Mouse (Mus musculus): ENCODE results near the gene Hba-a1. TPM values are rescaled to one million over a fixed set of nuclear protein-coding genes. Genes with fewer than 3 reads are reported as not detected.
"Not testable (repeated sequence)": the region's sequence is repeated elsewhere in the genome, so short reads cannot be mapped to it uniquely, and the experiment has no call there.

Hba-a1 gene
- total RNA-seq (2021) = 1,000 to 10,000 TPM; 3,856 to 4,787 TPM
- long read RNA-seq, experiment 1, transcript Hba-a1-201 (3 exons, 699 nt) = major isoform, 2,849 of 3,006 reads
- long read RNA-seq, experiment 1, transcript Hba-a1-202 (2 exons, 494 nt) = minor isoform, 57 of 3,006 reads
- long read RNA-seq, experiment 1, partial matches to known transcripts = 4 of 3,006 reads
- long read RNA-seq, experiment 1, other reads (novel, unspliced or antisense) = 96 of 3,006 reads
- long read RNA-seq, experiment 2, transcript Hba-a1-201 (3 exons, 699 nt) = major isoform, 1,648 of 1,668 reads
- long read RNA-seq, experiment 2, transcript Hba-a1-202 (2 exons, 494 nt) = minor isoform, 17 of 1,668 reads
- long read RNA-seq, experiment 2, partial matches to known transcripts = 0 of 1,668 reads
- long read RNA-seq, experiment 2, other reads (novel, unspliced or antisense) = 3 of 1,668 reads

DNA sequence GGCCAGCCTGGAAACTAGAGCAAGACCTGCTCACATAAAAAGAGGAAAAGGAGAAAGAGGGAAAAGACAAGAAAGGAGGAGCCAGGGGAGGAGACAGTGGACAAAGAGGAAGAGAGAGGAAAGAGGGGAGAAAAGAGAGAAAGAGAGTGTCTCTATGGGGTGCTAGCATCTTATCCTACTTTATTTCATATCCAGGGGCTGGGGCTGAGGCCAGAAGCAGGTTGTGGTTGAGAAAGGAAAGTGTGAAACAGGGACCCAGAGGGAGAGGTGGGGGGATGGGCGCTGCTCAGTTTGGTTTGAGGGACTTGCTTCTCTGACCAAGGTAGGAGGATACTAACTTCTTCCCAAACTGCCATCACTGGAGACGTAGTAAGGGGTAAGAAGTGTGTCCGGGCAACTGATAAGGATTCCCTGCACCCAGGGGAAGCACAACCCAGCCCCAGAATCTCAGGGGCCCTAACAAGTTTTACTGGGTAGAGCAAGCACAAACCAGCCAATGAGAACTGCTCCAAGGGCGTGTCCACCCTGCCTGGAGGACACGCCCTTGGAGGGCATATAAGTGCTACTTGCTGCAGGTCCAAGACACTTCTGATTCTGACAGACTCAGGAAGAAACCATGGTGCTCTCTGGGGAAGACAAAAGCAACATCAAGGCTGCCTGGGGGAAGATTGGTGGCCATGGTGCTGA, at the start of gene Hba-a1:
Gene Hba-a1 (plus strand): TSS at position 421 of the 687 bp plus-strand sequence.
- not testable (repeated sequence) for DNase-seq

DNA sequence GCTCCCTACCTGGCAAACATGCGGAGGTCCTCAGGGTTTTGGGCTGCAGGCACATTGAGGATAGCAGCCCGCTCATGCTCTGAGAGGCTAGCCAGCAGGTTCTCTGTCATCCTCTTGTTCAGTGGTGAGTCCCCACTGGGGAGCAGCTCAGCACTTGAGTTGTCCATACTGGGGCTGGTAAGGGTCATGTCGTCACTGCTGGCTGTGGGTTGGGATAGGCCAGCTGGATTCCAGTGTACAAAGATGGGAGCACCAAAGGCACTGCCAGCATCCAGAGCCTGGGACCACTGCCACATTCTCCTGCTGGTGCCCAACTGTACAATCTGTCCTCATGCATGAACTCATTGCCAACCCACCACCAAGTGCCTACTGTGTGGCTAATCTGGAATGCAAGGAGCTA, 49.4 kb upstream of the Hba-a1 start:
- DNase-seq = no peak

DNA sequence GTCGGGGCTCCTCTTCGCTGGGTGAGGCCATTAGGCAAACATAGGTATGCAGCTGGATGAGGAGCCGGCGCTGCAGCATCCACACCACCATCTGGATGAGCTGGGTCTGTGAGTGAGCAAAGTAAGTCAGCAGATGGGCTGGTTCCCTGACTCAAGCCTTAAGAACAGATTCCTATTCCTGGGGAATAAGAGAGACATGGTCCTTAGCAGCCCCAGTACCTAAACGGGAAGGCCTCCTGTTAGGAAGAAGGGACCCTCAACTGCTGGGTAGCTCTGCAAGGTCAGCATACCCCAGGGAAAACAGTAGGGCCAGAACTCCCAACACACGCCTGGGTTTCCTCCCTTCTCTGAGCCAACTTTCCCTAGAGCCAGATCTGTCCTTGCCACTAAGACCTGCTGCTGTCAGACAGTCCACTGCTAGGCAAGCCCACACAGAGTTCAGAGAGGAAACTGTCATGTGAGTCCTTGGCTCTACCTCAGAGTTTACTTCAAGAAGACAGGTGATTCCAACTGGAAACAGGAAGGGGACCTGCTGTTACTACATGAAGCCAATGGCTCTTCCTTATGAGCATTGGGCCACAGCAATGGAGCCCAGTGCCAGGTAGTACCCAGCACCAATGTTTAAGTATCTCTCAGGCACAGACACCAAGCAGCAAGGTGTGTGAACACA, 48.4 kb upstream of the Hba-a1 start:
- no peak for DNase-seq

DNA sequence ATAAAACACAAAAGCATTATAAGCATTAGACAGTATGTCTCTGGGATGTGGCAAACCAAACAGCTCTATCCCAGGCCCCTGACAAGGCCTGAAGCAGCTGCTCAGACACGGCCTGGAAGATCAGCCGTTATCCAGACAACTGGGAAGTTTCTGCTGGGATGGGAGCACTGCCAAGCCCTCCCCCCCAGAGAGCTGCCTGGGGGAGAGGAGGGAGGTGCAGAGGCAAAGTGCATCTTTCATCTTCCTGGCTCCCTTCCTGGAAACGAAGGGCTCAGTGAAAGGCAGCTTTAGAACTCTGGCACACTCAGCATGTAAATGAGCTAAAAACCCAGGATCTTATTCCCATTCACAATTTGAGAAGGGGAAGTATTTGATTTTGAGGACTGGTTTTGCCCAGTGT, 47.7 kb upstream of the Hba-a1 start:
- peak; percentile 85 for DNase-seq

DNA sequence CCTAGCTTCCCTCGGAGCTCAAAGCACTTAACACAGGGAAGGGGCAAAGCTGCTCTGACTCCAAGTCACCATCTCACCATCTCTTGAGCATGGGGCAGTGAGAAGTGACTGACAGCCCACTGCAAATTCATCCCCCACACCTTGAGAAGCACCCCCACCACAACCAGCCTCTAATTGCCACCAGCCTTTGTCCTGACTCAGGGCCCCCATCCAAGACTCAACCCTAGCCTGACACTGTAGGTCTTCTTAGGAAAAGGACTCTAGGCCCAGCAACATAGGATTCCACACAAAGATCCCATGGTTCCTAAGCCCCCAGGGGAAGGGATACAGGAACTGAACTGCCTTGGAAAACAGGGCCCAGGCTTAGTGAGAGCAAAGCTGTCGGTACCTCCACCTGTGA, 47.2 kb upstream of the Hba-a1 start:
- DNase-seq = no peak

DNA sequence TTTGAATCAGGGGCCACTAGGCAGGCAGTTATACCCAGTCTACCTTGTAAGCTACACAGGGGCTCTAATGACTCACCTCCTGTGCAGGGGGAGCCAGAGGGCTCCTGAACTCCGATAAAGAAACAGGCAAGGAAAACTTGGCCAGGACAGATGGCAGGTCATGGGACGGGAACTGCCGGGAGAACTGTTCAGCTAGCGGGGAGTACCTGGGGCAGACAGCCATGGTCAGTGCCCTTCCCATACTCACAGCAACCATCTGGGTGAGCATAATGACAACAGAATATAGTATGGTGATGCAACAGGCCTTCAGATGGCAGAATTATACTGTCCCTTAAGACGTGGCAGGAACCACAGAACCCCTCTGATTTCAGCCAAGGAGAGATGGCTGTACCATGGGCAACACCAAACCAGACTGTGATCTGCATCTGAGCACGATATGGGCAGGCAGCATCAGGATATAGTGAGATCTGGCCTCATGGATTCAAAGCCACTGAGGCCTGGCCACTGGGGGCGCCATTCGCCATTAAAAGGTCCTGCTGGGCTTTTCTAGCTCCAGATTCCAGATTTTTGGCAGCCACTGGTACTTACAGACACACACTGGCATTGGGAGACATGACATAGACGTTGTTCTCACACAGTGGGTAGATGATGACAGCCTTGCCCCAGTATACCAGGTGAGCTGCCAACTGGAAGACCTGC, 46.5 kb upstream of the Hba-a1 start:
- DNase-seq = peak; percentile 79

DNA sequence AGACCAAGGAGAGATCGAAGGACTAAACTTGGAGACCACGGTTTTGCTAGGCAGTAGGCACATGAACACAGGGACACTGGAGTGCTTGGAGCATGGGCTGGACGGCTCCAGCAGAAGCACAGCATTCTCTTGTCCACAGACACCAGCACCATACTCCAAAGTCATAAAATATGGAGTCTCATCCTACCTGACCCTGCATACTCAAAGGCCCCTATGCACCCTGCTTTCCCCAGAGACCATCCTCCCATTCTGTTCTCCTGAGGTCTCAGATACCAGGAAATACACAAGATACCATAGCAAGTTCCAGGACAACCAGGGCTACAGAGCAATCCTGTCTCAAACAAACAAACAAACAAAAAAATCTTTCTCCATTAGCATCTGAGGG, 45.9 kb upstream of the Hba-a1 start:
- DNase-seq = no peak

DNA sequence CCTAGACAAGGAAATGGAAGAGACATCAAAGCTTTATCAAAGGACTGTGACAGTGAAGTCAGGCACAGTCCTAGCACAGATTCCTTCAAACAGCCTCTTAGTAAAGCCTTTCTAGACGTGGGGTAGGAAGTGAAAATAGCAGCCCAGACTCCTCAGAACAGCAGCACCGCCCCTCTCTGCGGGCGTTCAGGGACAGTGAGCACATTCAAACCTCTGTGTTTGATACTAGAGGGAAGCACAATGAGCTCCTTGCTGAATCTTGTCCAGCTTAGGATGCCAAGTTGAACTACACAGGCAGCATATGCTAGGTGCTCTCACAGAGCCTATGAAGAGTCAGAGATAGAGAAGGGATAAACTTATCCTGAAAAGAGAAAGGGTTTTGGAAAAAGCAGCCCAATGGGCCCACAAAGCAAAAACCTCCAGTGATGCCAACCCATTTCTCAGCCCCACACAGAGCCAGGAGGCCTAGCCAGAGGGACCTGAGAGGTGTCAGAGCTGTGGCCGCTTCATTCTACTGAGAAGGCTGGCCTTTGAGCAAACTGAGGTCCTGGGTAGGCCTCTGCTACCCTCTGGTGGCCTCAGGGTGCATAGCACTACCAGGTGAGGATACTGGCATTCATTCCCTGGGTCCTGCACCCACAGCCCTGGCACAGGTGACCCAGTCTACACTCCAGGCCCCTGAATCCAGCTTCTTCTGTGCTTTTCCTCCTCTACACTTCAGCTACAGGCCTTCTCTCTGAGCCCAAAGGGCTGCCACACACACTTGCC, 45.0 kb upstream of the Hba-a1 start:
- peak; percentile 81 for DNase-seq

DNA sequence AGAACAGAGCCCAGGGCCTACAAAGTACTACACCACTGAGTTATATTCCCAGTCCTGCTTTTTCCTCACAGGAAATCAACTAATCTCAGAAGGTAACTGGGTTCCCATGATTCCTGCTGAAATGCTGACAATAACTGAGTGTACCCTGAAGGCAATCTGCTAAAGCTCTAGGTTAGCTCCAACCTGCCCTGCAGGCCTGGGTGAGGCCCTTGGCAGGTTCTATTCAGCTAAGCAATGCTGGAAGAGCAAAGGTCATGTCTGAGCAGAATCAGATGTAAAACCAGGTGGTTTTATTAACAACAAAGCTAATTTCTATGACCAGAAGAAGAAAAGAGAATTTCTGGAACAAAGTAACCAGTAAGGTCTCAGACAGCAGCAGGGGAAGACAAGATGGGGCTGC, 41.9 kb upstream of the Hba-a1 start:
- no peak for DNase-seq

DNA sequence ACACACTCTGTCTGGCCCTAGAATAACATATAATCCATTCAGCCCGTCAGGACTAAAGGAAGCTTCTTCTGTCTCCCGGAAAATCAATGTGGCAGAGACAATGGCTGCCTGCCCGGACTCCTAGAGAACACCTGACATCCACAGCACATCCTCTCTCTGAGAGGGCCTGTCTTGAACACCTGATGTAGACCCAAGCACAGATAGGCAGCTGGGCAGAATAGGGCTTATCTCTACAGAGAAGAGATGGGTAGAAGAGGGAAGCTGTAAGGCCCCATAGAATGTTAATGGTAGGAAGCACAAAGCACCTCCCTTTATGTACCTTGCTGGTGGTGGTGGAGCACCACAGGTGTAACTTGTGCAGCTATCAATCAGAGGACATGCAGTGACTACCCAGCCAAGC, 41.1 kb upstream of the Hba-a1 start:
- DNase-seq = no peak

DNA sequence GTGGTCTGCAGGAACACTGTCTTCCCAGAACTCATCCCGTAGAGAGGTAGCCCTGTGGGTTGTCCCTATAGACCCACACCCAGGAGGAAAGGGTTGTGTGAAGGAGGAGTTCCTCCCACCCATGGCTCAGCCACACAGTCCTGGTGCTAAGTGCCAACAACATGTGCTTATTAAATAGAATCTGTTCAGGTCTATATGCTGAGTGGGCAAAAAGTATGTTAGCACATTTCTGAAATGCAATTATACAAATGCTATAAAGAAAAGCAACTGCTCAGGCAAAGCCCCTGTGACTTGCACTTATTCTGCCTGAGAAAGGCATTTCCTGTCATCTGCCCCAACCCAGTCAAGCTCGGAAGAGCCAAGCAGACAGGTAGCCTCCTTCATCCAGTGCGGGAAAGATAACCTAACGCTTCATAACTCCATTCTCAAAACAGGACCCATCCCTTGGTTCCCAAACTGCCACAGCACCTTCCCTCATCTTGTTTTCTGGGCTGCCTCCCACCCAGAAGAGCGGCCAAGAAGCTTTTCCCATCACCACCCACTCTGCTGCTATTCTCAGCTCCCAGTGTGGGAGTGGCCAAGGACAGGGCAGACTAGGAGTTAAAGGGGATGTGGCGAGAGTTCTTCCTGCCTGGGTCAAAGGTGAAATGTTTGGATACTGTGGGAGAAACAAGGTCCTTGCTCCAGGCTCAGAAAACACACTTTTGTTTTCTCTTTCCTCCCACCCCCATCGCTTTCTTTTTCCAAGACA, 39.9 kb upstream of the Hba-a1 start:
- no peak for DNase-seq

DNA sequence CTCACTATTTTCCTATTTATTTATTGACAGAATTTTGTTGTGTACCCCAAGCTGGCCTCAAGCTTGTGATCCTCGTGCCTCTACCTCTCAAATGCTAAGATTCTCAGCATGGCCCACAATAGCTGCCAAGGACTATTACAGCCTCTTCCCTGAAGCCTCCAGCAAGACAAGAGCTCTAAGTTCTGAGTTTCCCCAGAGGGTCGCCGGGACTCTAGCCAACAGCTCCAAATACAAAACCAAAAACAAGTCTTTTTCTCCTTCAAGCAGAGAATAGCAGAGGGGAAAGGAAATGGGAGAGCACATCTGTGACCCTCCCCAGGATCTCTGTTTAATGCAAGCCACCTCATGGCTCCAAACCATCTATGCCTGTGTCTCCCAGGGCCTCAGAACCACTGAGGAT, 39.2 kb upstream of the Hba-a1 start:
- DNase-seq = no peak

DNA sequence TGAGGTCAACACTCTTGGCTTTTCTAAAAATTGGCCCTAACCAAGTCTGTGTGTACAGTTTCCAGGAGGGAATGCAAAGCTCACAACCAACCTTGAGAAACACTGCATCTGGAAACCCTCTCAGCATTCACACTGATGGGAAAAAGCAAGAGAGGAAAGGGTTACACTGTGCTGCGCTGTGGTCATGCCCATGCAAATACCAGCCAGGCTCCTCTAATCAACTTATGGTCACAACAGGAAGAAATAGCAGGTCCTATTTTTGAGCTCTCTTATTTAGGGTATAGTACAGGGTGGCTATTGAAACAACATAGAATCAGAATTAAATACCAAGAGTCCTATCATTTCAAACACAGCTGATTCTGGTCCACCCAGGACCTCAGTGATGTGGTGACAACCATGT, 38.7 kb upstream of the Hba-a1 start:
- DNase-seq = no peak

DNA sequence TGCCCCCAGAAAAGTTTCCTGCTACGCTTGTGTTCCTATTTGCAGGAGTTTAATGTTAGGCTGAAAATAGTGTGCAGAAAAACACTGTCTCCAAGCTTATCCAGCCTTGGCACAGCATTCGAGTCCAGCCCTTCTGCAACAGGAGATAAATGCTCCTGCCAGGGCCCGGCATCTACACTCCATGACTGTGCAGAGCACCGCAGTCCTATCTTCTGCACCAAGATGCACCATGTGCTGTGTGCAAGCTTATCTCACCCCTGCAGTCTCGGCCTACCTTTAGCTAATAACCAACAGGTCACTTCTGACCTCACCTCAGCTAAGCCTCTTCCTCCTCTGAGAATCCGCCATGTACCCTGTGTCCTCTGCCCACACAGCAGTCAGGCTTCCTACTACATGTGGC, 37.7 kb upstream of the Hba-a1 start:
- no peak for DNase-seq

DNA sequence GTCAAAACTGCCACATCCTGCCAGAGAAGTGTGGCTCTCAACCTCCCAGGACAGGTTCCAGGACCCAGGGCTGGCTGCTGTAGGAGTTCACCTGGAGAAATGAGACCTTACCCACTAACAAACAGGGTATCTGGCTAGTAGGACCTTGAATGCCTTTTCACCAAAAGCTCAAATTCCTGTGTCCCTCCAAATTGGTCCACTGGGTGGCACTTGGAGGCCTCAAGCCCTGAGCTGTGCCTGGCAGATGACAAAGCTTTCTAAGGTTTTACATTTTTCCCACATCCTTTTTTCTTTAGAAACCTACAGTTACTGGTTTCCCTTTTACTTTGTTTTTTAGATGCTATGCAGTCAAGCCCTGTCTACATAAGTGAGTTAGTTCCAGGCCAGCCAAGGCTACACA, 36.2 kb upstream of the Hba-a1 start:
- no peak for DNase-seq

DNA sequence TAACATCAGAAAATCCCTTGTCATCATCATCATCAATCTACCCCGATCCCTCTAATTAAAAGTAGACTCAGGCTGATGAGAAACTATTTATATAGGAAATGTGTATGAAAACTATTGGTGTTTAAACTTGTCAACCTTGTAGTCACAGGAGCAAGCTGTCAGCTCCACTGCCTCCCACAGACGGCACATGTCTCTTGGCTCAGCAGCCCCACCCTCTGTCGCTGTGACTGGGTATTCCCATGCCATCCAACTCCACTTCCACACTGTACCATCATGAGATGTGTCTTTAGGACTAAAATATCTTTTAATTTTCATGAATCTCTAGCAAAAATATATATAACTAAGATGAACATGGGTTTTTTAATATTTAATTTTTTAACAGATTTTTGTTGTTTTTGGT, 35.0 kb upstream of the Hba-a1 start:
- DNase-seq = no peak

DNA sequence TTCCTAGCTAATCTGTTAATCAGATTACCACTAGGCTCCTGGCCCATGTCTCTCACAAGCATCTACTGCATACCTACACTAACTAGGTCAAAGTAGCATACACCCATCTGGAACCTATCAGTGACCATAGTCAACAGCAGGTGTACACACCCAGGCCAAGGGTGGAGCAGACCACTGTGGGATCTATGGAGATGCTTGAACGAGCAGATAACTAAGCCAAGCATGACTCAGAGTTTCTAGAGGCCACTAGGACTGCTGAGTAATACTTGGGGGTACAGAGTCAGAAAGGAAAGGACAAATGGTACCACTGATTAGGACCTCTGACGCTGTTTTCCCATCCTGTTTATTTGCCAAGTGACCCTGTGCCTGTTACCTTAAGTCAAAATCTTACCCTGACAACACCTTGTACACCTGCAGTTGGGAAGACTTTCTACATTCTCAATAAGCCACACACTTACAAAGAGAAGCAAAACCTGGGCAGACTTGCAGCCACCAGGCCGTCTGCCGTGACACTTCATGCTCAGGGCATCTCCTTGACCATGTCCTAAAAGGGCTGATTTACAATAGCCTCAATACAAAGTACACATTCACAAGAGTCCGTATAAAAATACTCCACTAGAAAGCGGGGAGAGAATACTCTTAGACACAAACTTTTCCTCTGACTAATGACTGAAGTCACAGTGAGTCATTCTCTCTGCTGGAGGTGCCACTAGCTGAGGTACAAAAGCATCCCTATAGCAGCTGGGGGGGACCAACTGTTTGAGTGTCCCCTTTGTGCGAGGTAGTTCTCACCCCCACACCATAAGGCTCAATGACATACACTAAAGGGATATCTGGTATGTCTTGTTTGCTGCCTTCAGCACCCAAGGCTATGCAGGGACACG, 32.2 kb upstream of the Hba-a1 start:
- no peak for DNase-seq

DNA sequence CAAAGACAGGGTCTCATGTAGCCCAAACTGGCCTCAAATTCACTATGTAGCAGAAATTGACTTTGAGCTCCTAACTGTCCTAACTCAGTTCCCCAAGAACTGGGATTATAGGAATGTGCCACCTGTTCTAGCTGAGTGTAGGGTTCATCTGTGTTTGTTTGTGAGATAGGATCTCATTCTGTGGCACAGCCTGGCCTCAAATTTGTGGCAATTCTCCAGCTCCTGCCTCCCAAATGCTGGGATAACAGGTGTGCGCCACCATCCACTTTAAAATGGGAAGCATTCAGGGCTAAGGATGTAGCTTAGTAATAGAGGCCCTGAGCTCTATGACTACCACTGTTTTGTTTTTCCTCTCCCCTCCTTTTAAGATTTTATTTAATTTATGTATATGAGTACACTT, 30.2 kb upstream of the Hba-a1 start:
- no peak for DNase-seq

DNA sequence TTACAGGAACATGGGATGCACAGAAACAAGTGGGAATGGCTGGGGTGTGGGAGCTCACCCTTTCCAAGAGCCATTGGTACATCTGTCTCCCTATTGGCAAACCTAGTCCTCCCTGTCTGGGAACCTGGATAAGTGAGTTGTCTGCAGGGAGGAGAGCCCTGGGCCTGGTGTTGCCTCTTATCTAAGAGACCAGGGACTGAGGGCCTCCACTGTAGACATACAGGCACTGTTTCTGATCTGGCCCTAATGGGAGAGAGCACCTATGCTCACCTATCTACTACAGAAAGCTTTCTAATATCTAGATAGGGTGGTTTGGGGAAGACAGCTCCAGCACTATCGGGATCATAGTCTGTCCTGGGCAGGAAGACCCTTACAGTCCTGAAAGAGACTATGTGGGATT, 27.2 kb upstream of the Hba-a1 start:
- no peak for DNase-seq

DNA sequence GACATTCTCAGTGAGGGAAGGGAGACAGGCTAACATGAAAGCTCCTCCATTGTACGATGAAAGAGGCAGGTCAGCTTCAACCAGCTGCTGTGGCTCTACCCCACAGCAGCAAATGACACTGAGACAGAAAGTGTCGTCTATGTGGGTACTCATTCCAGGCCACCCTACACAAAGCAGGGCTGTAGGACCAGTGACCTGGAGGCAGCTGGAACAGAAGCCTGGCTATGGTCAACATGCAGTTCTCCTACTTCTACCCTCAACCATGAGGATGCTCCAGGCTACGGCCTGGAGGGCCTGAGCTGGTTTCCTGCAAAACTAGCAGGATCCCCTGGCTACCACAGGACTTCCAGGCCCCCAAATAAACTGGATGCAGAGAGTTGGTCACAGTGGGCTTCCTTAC, 26.7 kb upstream of the Hba-a1 start:
- DNase-seq = no peak

All from adrenal gland, postnatal 10 days (tissue).